Comparison of ENCODE assay signal across 9 mouse cellular contexts in the genomic region with DNA sequence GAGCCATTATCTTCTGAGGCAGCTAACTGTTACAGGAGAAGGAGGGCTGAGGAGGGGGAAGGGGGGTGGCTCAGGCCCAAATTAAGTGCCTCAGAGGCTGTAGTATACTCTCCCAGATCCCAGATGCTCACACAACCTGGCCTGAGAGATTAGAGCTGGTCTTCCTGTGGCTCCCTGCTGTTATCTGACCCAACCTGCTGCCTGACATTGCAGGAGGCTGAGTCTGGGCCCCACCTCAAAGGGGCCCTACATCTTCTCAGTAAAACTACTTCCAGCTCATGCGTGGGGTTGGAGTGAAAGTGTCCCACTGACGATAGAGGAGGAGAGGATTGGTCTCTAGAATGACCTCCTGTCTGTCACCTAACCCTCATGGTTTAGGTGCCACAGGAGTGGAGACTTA.
DNase-seq lines count a peak whose midpoint lies in the region; ATAC-seq and TF ChIP-seq lines count a peak whose summit lies in the region.
"Had no signal": no experiment of that assay in that cellular context is flagged by ENCODE, and none has a peak within 500 bp of the region (broad histone marks: within the 10 kb centered on the region; RNA-seq: fewer than 3 reads in every experiment).

No protein-coding gene starts in this region.

- no peak for TF ChIP-seq CTCF in G1E (IDR thresholded peaks at IDR 0.05; ENCODE audit: low read depth, low read length)

- no peak overlapping the region for H3K9ac ChIP-seq in heart, embryonic 13.5 days

- H3K27me3 ChIP-seq in heart, embryonic 13.5 days (replicated peaks), result peaks cover 62% of the 10 kb centered on the region
- H3K27me3 ChIP-seq in G1E (ENCODE audit: insufficient read depth, low read length), result no peaks in the 10 kb centered on the region

- ATAC-seq in heart, embryonic 13.5 days (ENCODE audit: extremely low read depth, insufficient number of reproducible peaks, low FRiP score, low TSS enrichment), result peak; percentile 57; the same call in 1 of the 2 replicates
- ATAC-seq in G1E (ENCODE audit: extremely low read depth, insufficient number of reproducible peaks, low FRiP score, poor library complexity, severe bottlenecking), result peak; percentile 91
- peak; percentile 39 to 75; a peak in 3 of 4 replicates for ATAC-seq in hematopoietic stem cell, adult 5-6 weeks (replicated peaks in 1 of 2; ENCODE audit: insufficient read depth in 1 of 2, low FRiP score in 2 of 2, low TSS enrichment in 1 of 2, low read depth in 1 of 2, poor library complexity in 2 of 2, severe bottlenecking in 2 of 2)
- ATAC-seq in megakaryocyte-erythroid progenitor cell, adult 5-6 weeks (replicated peaks; ENCODE audit: low FRiP score, low TSS enrichment, poor library complexity, severe bottlenecking), result peak; percentile 85

- H3K4me2 ChIP-seq in heart, embryonic 13.5 days, result peak overlapping the region; percentile 21

- WGBS in heart, embryonic 13.5 days, result 30% methylated on average over 2 of the region's 2 CpGs

- no peaks in the 10 kb centered on the region for H3K36me3 ChIP-seq in heart, embryonic 13.5 days
- no peaks in the 10 kb centered on the region for H3K36me3 ChIP-seq in G1E (replicated peaks)

- peak overlapping the region; percentile 88; the same call in 1 of the 2 replicates for H3K27ac ChIP-seq in heart, embryonic 13.5 days (replicated peaks)

- peaks cover 49% of the 10 kb centered on the region for H3K4me1 ChIP-seq in heart, embryonic 13.5 days
- peaks cover 85% of the 10 kb centered on the region for H3K4me1 ChIP-seq in G1E (ENCODE audit: insufficient read depth, low read depth, low read length)

- no peaks in the 10 kb centered on the region; the same call in 1 of the 2 replicates for H3K9me3 ChIP-seq in heart, embryonic 13.5 days
- H3K9me3 ChIP-seq in G1E (replicated peaks), result no peaks in the 10 kb centered on the region

- DNase-seq in heart, postnatal 36 days, result no peak
- peak; percentile 79 for DNase-seq in G1E (ENCODE audit: low spot score)
- DNase-seq in left cerebral cortex, postnatal 36 days (ENCODE audit: low spot score in 2 of 2), result no peak
- no peak for DNase-seq in thymus, postnatal 4 days
- no peak for DNase-seq in layer of hippocampus, adult 9-11 months
- DNase-seq: right cerebral cortex, postnatal 4 days had no signal

- intact Hi-C loops in heart, postnatal 36 days (cut with DNase I), result no loop called here
- intact Hi-C loops in left cerebral cortex, postnatal 36 days (cut with DNase I), result no loop called here

- H3K4me3 ChIP-seq in heart, embryonic 13.5 days, result no peak overlapping the region
- H3K4me3 ChIP-seq in G1E (ENCODE audit: low read depth, low read length), result peak overlapping the region; percentile 51; the same call in 1 of the 2 replicates
